Mouse (Mus musculus) kidney, embryonic 15.5 days (tissue): ENCODE measurements around the gene Rad51c. TPM values are rescaled to one million over a fixed set of nuclear protein-coding genes. Genes with fewer than 3 reads are reported as not detected.
"Not testable (repeated sequence)": the region's sequence is repeated elsewhere in the genome, so short reads cannot be mapped to it uniquely, and the experiment has no call there.

Experiments used
- ATAC-seq: fragments of 200-750 bp; cut with Nextera tagmentation; replicated peaks from 2 replicates; pipeline ENCODE4 v1.8.0; 2017; ENCODE audit warnings: moderate TSS enrichment; ENCODE audit not compliant: low FRiP score
- H3K27ac ChIP-seq: fragments of 300-500 bp; sonication (generic); 2 replicates; pipeline ENCODE4 v1.5.1; 2015; ENCODE audit warnings: mild to moderate bottlenecking, inconsistent platforms
- H3K27me3 ChIP-seq: fragments of 300-500 bp; sonication (generic); 2 replicates; pipeline ENCODE4 v1.6.1; 2015; ENCODE audit warnings: inconsistent platforms
- H3K36me3 ChIP-seq: fragments of 300-500 bp; sonication (generic); 2 replicates; pipeline ENCODE4 v1.6.1; 2015; ENCODE audit warnings: inconsistent platforms
- H3K4me1 ChIP-seq: fragments of 300-500 bp; sonication (generic); 2 replicates; pipeline ENCODE4 v1.6.1; 2015; ENCODE audit warnings: inconsistent platforms
- H3K4me2 ChIP-seq: fragments of 300-500 bp; sonication (generic); 2 replicates; pipeline ENCODE4 v1.6.1; 2015; ENCODE audit warnings: moderate library complexity, mild to moderate bottlenecking, inconsistent platforms
- H3K4me3 ChIP-seq: fragments of 300-500 bp; sonication (generic); replicated peaks from 2 replicates; pipeline ENCODE4 v1.5.1; 2015; ENCODE audit warnings: mild to moderate bottlenecking, inconsistent platforms
- H3K9ac ChIP-seq: fragments of 300-500 bp; sonication (generic); 2 replicates; pipeline ENCODE4 v1.6.1; 2015; ENCODE audit warnings: mild to moderate bottlenecking, inconsistent platforms
- H3K9me3 ChIP-seq: fragments of 300-500 bp; sonication (generic); replicated peaks from 2 replicates; pipeline ENCODE4 v1.6.1; 2016; ENCODE audit warnings: inconsistent platforms
- WGBS: fragments of 180-500 bp; shearing (Covaris S2); methylation state at CpG from one replicate; pipeline ENCODE4 v1.1.7; 2015; ENCODE audit warnings: mixed read lengths; 5-methylcytosine and 5-hydroxymethylcytosine counted together
- polyA plus RNA-seq: library from polyadenylated mRNA; unstranded; fragments of >200 nt; fragmentation: Nextera tagmentation; extraction: Ambion mirVana; gene quantifications from 2 replicates; pipeline ENCODE4 v1.2.1, GENCODE M21; 2015

Gene Rad51c
- polyA plus RNA-seq, 1 experiment from 2014 or later, result 8.3 TPM

GRCm38 (mm10) chr11:87444735-87445428 is 40.1 kb upstream of the Rad51c start:
- peak overlapping the region; percentile 0; the same call in 1 of the 2 replicates for H3K27ac ChIP-seq
- no peaks in the 10 kb centered on the region for H3K27me3 ChIP-seq
- no peaks in the 10 kb centered on the region for H3K9me3 ChIP-seq
- no peak for ATAC-seq
- peaks cover 23% of the 10 kb centered on the region for H3K4me1 ChIP-seq
- H3K9ac ChIP-seq, result no peak overlapping the region
- WGBS, result 7% methylated on average over 16 of the region's 16 CpGs
- no peak overlapping the region for H3K4me3 ChIP-seq
- no peaks in the 10 kb centered on the region for H3K36me3 ChIP-seq
- peak overlapping the region; percentile 25; the same call in 1 of the 2 replicates for H3K4me2 ChIP-seq

- not testable (repeated sequence) for H3K4me2 ChIP-seq, ATAC-seq
Measured at GRCm38 (mm10) chr11:87444056-87444455, 39.3 kb upstream of the Rad51c start.

GRCm38 (mm10) chr11:87443373-87443883 is 38.7 kb upstream of the Rad51c start:
- Histone ChIP-seq H3K9me3 (no peaks in the 10 kb centered on the region), H3K4me2 (no peak overlapping the region), H3K36me3 (no peaks in the 10 kb centered on the region), H3K4me1 (peaks cover 23% of the 10 kb centered on the region), H3K27ac (peak overlapping the region; percentile 85), H3K27me3 (no peaks in the 10 kb centered on the region), H3K9ac (no peak overlapping the region), H3K4me3 (no peak overlapping the region)
- WGBS, result 0% methylated on average over 5 of the region's 5 CpGs
- ATAC-seq, result no peak; the same call in 1 of the 2 replicates

More at GRCm38 (mm10) chr11:87444056-87444455, 39.3 kb upstream of the Rad51c start:
- not testable (repeated sequence) for H3K36me3 ChIP-seq, H3K9me3 ChIP-seq, H3K9ac ChIP-seq, H3K4me3 ChIP-seq, H3K27me3 ChIP-seq
- peaks cover 23% of the 10 kb centered on the region for H3K4me1 ChIP-seq
- 65% methylated on average over 10 of the region's 10 CpGs for WGBS
- H3K27ac ChIP-seq, result peak overlapping the region; percentile 85; the same call in 1 of the 2 replicates

GRCm38 (mm10) chr11:87442643-87443372 is 38.1 kb upstream of the Rad51c start:
- not testable (repeated sequence) for H3K9ac ChIP-seq
- peak overlapping the region; percentile 82 for H3K27ac ChIP-seq
- under 1% methylated on average over 31 of the region's 62 CpGs for WGBS

GRCm38 (mm10) chr11:87439796-87440420 is 35.2 kb upstream of the Rad51c start:
- H3K36me3 ChIP-seq, result no peaks in the 10 kb centered on the region
- H3K27ac ChIP-seq, result no peak overlapping the region
- no peak overlapping the region for H3K4me2 ChIP-seq
- WGBS, result 90% methylated on average over 10 of the region's 10 CpGs
- H3K4me3 ChIP-seq, result no peak overlapping the region
- no peak overlapping the region for H3K9ac ChIP-seq
- no peaks in the 10 kb centered on the region for H3K27me3 ChIP-seq
- ATAC-seq, result no peak
- H3K9me3 ChIP-seq, result no peaks in the 10 kb centered on the region
- peaks cover 17% of the 10 kb centered on the region for H3K4me1 ChIP-seq

More at GRCm38 (mm10) chr11:87442643-87443372, 38.1 kb upstream of the Rad51c start:
- H3K27me3 ChIP-seq, H3K36me3 ChIP-seq, H3K9me3 ChIP-seq: not testable (repeated sequence)
- ATAC-seq, result peak; percentile 98
- peak overlapping the region; percentile 71 for H3K4me2 ChIP-seq
- peaks cover 20% of the 10 kb centered on the region for H3K4me1 ChIP-seq
- H3K4me3 ChIP-seq, result peak overlapping the region; percentile 38

GRCm38 (mm10) chr11:87436326-87437232 is 31.8 kb upstream of the Rad51c start:
- H3K4me1 ChIP-seq, result peaks cover 13% of the 10 kb centered on the region; the same call in 1 of the 2 replicates
- 57% methylated on average over 5 of the region's 5 CpGs for WGBS
- H3K9me3 ChIP-seq, result no peaks in the 10 kb centered on the region
- H3K27ac ChIP-seq, result no peak overlapping the region
- no peak for ATAC-seq
- no peak overlapping the region for H3K9ac ChIP-seq
- H3K4me2 ChIP-seq, result no peak overlapping the region
- no peaks in the 10 kb centered on the region for H3K27me3 ChIP-seq
- H3K36me3 ChIP-seq, result no peaks in the 10 kb centered on the region
- no peak overlapping the region for H3K4me3 ChIP-seq

GRCm38 (mm10) chr11:87435107-87435506 is 30.4 kb upstream of the Rad51c start:
- H3K4me1 ChIP-seq, result peaks cover 11% of the 10 kb centered on the region; the same call in 1 of the 2 replicates
- not testable (repeated sequence) for H3K4me3 ChIP-seq, H3K9me3 ChIP-seq, H3K36me3 ChIP-seq, H3K9ac ChIP-seq, H3K27ac ChIP-seq, H3K27me3 ChIP-seq, ATAC-seq, H3K4me2 ChIP-seq
- 92% methylated on average over 2 of the region's 2 CpGs for WGBS

- no peak overlapping the region for H3K27ac ChIP-seq
- no peaks in the 10 kb centered on the region for H3K27me3 ChIP-seq
- H3K4me3 ChIP-seq, result no peak overlapping the region
- H3K36me3 ChIP-seq, result no peaks in the 10 kb centered on the region
- H3K9ac ChIP-seq, result no peak overlapping the region
- WGBS, result 40% methylated on average over 6 of the region's 6 CpGs
- ATAC-seq, result no peak; the same call in 1 of the 2 replicates
- no peaks in the 10 kb centered on the region for H3K9me3 ChIP-seq
- no peak overlapping the region for H3K4me2 ChIP-seq
- peaks cover 11% of the 10 kb centered on the region; the same call in 1 of the 2 replicates for H3K4me1 ChIP-seq
Measured at GRCm38 (mm10) chr11:87432933-87433669, 28.3 kb upstream of the Rad51c start.

- no peak for ATAC-seq
- Histone ChIP-seq H3K36me3 (no peaks in the 10 kb centered on the region), H3K9ac (no peak overlapping the region), H3K4me2 (no peak overlapping the region), H3K4me1 (peaks cover 13% of the 10 kb centered on the region; the same call in 1 of the 2 replicates), H3K27me3 (no peaks in the 10 kb centered on the region), H3K4me3 (no peak overlapping the region), H3K9me3 (no peaks in the 10 kb centered on the region), H3K27ac (no peak overlapping the region)
- WGBS, result 53% methylated on average over 1 of the region's 1 CpGs
Measured at GRCm38 (mm10) chr11:87432447-87432846, 27.7 kb upstream of the Rad51c start.

- not testable (repeated sequence) for H3K9ac ChIP-seq, H3K27ac ChIP-seq, H3K36me3 ChIP-seq, H3K4me3 ChIP-seq, ATAC-seq, H3K9me3 ChIP-seq, H3K27me3 ChIP-seq, H3K4me2 ChIP-seq
- H3K4me1 ChIP-seq, result peaks cover 13% of the 10 kb centered on the region; the same call in 1 of the 2 replicates
- WGBS, result 89% methylated on average over 8 of the region's 8 CpGs
Measured at GRCm38 (mm10) chr11:87431813-87432212, 27.1 kb upstream of the Rad51c start.
